Mouse (Mus musculus) ovary, postnatal 36 days (tissue): ENCODE data around the gene Zdbf2.

Source experiments
- DNase-seq: peaks from one replicate; pipeline ENCODE4 v3.0.0; 2022; ENCODE audit warnings: low spot score, mixed read lengths

The Zdbf2 gene

GRCm38 (mm10) chr1:63272741-63273338 is at the start of gene Zdbf2:
TSS of gene Zdbf2 (plus strand) at chr1:63273265.
- DNase-seq: no peak

DNA sequence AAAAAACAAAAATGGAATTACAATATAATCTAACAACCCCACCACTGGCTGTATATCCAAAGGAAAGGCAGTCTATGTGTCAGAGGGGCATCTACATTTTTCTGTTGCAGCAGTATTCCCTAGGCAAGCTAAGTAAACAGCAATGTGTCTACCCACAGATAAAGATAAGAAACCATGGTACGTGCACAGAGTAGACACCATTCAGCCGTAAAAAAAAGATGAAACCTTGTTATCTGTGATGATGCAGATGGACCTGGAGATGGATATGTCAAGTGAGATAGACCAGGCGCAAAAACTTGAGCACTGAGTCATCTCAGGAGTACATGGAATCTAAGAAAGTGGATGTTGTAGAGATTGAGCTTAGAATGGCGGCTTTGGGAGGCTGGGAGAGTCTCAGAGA is 48.1 kb upstream of the Zdbf2 start:
- no peak for DNase-seq

- DNase-seq: no peak
Observed at GRCm38 (mm10) chr1:63225890-63226289, 47.2 kb upstream of the Zdbf2 start.

DNA sequence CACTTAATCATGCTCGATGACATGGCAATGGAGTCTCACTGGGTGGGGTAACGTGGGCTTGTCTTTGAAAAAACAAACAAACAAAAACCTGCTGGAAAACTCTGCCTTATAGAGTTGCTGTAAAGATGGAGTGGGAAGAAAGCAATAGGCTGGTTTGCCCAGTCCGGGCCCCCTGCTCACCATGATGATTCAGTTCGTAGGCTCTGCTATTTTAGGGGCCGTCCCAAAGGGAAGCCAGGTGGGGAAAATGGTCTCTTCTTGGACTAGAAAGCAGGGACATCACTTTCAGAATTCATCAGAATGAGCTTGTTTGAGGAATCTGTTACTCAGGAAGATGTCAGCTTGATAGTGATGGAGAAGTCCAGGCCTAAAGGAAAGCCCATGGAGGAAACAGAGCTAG is 45.8 kb upstream of the Zdbf2 start:
- DNase-seq: no peak

GRCm38 (mm10) chr1:63237371-63237770 is 35.7 kb upstream of the Zdbf2 start:
- DNase-seq: no peak

DNA sequence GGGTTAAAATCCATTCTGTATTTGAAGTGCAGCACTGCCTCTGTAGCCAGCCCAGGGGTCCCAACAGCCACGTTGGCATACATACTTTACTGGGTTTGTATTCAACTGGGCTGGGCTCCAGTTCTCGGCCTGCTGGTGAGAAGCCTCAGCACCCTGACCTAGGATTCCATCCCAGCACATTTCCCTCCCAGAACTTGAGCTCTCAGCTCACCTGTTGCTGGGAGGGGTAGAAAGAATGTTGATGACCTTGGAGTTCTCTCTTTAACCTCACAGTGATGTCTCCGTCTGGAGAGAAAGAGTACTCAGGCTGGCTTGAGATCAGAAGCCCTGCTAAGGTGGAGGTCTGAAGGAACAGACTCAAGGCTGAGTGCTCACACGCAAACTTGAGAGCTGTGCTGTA is 33.8 kb upstream of the Zdbf2 start:
- DNase-seq: no peak

DNA sequence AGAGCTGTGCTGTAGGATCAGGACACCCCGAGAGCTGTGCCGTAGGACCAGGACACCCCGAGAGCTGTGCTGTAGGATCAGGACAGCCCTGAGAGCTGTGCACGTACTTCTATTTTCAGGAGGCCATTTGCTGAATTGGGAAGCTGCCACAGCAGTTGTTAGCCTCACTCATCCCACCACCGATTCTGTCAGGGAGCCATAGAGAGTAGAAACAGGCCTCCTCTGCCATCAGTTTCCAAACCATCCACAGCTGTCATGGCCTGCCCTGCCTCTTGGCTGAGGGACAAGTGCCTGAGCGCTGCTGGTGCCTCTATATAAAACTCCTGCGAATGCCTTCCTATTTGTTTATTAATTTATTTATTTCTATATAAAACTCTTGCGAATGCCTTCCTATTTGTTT is 33.3 kb upstream of the Zdbf2 start:
- no peak for DNase-seq

DNA sequence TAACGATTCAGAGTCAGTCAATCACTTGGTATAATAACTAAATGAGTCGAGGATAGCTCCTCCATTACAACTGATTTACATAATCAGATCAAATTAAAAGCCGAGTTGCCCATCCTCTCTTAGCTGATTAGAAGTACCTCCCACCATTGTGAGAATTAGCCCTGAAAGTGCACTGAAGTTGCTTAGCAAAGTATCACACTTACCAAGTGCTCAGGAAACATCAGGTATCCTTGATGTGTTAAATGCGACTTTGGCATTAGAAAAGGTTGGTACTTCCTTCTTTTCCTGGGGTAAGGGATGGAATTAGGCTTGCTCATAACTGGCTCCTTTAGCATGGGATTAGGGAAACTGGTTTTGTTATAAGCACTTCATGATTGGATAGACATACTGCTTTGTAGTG is 29.2 kb upstream of the Zdbf2 start:
- no peak for DNase-seq

DNA sequence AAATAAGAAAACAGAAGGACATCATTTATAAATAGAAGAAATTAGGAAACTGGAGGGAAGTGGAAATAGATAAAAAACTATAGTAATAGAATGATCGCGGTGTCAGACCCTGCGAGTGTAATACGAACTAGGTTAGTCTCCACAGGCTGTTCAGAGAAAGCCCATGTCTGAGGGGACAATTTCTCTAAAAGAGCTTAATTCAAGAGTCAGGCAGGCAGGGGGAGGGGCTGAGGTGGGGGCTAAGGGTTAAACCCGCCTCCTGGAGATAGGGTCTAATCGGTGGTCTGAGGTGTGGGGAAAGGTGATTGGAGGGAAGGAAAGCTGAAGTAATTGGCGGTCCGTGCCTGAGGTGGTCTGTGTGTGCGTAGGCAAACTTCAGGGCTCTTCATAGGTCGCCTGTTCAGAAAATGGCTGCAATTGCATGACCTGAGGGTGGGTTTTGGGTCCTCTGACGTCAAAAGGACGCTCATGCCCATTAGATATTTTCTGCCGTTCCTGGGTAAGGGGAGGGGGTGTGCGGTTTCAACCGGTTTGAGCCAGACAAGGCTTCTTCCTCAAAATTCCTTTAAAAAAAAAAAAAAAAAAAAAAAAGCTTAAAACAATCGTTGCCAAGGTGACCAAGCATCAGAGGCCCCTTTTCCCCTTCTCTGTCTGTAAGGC is 26.1 kb upstream of the Zdbf2 start:
- no peak for DNase-seq

DNA sequence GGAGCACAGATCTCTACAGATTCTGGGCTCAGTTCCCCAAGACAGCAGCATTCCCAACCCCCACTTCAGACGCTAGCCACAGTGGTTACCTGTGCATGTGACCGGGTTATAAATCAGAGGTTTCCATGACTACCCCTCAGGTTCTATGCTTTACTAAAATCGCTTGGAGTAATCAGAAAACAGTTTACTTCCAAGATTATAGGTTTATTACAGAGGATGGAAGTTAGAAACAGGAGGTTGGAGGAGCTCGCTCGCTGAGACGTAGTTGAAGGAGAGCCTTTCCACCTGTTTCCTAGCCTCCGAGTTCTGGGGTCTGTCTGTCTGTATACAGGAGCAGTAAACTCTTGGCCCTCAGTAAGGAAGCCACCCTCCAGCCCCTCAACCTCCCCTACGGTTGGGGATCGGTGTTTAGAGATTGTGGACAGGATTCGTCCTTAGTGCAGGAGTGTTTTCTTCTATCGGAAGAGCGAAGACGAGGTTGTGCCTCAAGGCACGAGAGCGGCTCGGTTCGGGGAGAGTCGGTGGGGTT is 25.2 kb upstream of the Zdbf2 start:
- no peak for DNase-seq

- no peak for DNase-seq
Observed at GRCm38 (mm10) chr1:63248360-63248851, 24.7 kb upstream of the Zdbf2 start.

- no peak for DNase-seq
Observed at GRCm38 (mm10) chr1:63249261-63249660, 23.8 kb upstream of the Zdbf2 start.

DNA sequence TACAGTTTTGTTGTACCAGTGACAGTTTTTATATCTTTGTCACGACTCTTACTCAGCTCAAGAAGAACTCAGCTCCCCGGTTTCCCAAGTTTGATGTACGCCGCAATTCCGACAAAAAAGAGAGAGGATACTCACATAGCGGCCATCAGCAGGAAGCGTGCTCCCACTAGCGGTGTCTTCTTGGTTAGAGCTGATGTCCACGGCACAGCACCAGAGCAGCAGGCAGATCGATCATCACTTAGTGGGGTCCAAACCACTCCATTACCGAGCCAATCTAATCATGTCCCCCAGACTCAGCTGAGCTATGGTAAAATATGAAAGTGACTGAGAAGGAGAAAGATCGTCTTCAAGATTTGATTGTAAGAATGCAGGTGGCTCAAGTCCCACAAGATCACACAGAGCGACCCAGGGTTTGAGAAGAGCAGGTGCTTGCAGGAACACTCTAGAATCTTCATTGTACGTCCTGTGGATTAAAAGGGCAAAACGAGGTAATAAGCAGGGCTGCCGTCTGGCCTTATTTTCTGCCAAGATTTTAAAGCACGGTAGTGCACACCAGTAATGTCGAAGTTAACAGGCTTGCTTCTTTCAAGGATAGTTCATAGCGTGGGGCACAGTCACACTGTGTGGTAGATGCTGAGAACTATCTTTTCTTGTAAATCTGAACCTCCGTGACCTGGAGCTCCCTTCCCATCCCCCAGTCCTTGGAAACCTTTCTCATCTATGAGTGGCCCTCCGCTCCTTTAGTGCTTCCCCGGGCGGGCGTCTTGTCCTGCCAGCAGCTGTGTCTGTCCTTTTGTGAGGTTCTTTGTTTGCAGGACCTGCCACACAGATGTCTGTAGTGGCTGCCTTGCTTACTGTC is 20.5 kb upstream of the Zdbf2 start:
- DNase-seq: no peak

DNA sequence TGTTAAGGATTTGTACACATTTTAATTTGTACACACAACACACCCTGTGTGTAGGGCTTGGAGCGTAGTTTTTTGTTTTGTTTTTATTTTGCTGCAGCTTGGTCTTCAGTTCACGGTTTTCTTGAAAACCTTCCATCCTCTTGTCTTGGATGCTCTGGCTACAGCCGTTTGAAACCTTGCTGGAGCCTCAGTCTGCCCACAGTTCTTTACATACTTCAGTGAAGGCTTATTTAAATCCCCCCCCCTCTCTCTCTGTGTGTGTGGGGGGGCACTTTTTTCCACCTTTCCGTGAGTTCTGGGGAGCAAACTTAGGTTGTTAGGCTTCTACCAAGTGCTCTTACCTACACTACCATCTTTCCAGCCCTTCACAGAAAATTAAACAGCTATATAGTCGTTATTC is 19.8 kb upstream of the Zdbf2 start:
- DNase-seq: no peak

GRCm38 (mm10) chr1:63255101-63255500 is 18.0 kb upstream of the Zdbf2 start:
- no peak for DNase-seq

DNA sequence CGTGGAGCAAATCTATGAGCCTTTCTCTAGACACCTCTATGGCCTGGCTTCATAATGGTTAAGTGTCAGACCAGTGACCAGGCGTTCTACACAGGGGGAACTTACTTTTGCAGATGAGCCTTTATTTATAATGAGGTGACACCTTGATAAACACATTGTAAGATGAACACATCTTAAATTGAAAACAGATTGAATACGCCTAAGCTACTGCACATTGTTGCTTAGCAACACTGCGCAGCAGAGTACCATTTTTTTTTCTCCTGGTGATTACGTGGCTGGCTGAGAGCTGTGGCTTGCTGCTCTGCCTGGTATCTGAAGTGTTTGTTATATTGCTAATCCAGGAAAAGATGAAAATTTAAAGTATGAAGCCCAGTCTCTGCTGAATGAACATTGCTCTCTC is 17.0 kb upstream of the Zdbf2 start:
- no peak for DNase-seq

DNA sequence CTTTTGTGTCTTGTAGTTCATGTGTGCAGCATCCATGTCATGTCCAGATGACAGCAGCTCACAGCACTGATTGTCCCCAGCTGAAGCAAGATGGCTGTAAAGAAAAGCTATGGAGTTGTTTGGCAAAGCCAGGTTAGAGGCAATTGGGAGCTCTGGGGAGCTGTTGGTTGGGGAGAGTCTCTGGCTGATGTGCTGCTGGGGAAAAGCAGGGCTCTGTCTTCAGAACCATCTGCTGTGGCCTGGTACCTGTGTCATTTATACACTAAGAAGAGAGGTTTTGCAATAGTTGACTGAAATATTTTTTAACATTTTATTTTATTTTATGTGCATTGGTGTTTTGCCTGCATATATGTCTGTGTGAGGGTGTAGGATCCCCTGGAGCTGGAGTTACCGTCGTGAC is 14.6 kb upstream of the Zdbf2 start:
- DNase-seq: no peak

GRCm38 (mm10) chr1:63259271-63259830 is 13.7 kb upstream of the Zdbf2 start:
- DNase-seq: no peak

GRCm38 (mm10) chr1:63259916-63260741 is 12.9 kb upstream of the Zdbf2 start:
- no peak for DNase-seq

- DNase-seq: no peak
Observed at GRCm38 (mm10) chr1:63260742-63261033, 12.4 kb upstream of the Zdbf2 start.

DNA sequence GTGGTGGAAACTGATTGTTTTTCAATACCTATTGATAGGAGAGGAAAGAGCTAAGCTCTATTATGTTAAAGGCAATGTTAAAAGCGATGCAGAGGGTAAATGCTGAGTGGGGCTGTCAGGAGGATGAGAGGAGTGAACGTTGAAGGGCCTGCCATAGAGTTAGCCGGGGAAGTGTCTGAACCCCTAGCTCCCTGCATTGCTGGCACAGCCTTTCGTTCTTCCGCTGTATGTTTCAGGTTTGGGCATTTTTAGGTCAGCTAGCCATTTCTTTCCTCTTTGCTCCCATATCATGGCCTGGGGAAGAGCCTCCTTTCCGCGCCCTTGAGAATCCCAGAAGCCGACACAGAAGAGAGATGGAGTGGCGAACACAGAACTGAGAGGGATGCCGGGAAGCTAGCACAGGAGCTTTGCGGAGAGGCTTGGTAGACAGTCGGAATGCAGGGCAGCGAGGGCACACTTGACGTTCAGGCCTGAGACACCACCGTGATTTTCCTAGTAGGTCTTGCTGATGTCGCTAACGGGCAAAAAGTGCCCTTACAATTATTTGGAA is 11.9 kb upstream of the Zdbf2 start:
- DNase-seq: no peak
